Mouse (Mus musculus) activated CD4-positive, CD25-positive, alpha-beta regulatory T cell (primary cell): Measurements from ENCODE around the gene Pak3. TPM values are rescaled to one million over a fixed set of nuclear protein-coding genes. Genes with fewer than 3 reads are reported as not detected.

Experiments used
- polyA plus RNA-seq, 2 experiments: library from polyadenylated mRNA; unstranded; fragments of 100-300 nt; shearing (Covaris generic); gene quantifications; one replicate each; pipeline ENCODE4 v1.2.1; 2017

Pak3 gene
- polyA plus RNA-seq, result not detected

DNA sequence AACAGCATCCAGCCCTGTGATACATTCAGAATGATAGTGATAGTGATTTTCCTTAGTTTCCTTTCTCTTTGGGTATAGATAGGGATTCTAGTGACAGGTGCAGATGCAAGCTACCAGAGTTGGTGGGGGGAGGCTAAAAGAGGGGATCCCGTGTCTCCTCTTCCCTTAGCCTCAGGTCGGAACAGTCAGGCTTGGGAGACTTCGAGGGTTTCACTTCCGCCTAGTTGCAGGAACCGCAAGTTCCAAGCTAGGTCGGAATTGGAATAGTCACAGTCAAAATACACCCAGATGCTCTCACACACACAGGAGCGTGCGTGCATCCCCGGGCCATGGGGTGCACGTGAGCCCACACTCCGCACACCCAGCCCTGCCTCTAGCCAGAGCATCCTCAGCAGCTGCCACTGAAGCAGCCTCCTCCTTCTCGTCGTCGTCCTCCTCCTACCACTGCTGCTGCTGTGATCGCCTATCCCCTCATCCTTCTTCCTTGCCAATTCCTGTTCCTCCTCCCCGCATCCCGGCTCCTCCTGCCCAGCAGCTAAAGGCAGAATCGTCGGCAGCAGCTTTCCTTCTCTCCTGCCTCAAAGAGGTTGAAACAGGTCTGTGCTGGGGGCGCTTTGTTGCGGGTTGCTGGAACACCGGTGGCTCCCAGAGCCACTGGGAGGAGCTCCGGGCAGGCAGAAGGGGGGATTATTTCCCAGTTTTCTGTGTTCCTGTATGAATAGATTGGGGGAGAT lies at the start of gene Pak3:
Gene Pak3 (plus strand): TSS at position 424 of the 734 bp plus-strand sequence.

DNA sequence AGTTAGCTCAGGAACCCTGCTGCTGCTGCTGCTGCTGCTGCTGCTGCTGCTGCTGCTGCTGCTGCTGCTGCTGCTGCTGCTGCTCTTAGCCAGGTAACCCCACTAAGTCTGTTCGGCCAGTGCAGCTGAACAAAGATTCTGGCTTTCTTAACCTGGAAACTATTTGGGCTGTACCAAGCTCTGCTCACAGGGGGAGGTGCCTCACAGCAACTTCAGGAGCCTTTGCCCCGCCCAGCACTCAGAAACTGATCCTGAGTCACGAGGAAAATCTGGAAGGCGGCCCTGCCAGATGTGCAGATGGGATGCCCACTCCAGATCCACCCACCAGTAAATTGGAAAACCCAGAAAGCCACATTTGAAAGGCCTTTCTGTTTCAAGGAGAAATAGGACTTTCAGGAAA lies 308.8 kb downstream of the Pak3 start, which contains the start of gene Capn6:
Gene Capn6 (minus strand): TSS at position 203 of the 400 bp plus-strand sequence.

Other genes starting within 250 kb of the Pak3 start
- not detected for gene Chrdl1, start 124.3 kb upstream of the Pak3 start, polyA plus RNA-seq